Mouse (Mus musculus) heart, embryonic 16.5 days (tissue): ENCODE measurements around the gene Llph. TPM values are rescaled to one million over a fixed set of nuclear protein-coding genes. Genes with fewer than 3 reads are reported as not detected.

ENCODE experiments used
- ATAC-seq: fragments of 200-750 bp; cut with Nextera tagmentation; replicated peaks from 2 replicates; pipeline ENCODE4 v1.8.0; 2017; ENCODE audit warnings: moderate number of reproducible peaks; ENCODE audit not compliant: insufficient read depth, low FRiP score; ENCODE audit errors: extremely low read depth
- H3K27ac ChIP-seq: fragments of 300-500 bp; sonication (generic); 2 replicates; pipeline ENCODE4 v1.5.1; 2014; ENCODE audit warnings: mild to moderate bottlenecking, low read length, control low read depth, moderate library complexity
- H3K27me3 ChIP-seq: fragments of 300-500 bp; sonication (generic); 2 replicates; pipeline ENCODE4 v1.6.1; 2014; ENCODE audit warnings: low read length, mixed read lengths; ENCODE audit not compliant: control insufficient read depth, insufficient read depth
- H3K36me3 ChIP-seq: fragments of 300-500 bp; sonication (generic); 2 replicates; pipeline ENCODE4 v1.6.1; 2014; ENCODE audit not compliant: control insufficient read depth, insufficient read depth
- H3K4me1 ChIP-seq: fragments of 300-500 bp; sonication (generic); 2 replicates; pipeline ENCODE4 v1.6.1; 2014; ENCODE audit warnings: low read length, mixed read lengths; ENCODE audit not compliant: control insufficient read depth, insufficient read depth
- H3K4me2 ChIP-seq: fragments of 300-500 bp; sonication (generic); 2 replicates; pipeline ENCODE4 v1.6.1; 2014; ENCODE audit warnings: low read depth, mild to moderate bottlenecking, control low read depth, low read length
- H3K4me3 ChIP-seq: fragments of 300-500 bp; sonication (generic); 2 replicates; pipeline ENCODE4 v1.5.1; 2014; ENCODE audit warnings: mild to moderate bottlenecking, control low read depth, low read length
- H3K9ac ChIP-seq: fragments of 300-500 bp; sonication (generic); 2 replicates; pipeline ENCODE4 v1.6.1; 2014; ENCODE audit warnings: low read length, control low read depth
- H3K9me3 ChIP-seq: fragments of 300-500 bp; sonication (generic); replicated peaks from 2 replicates; pipeline ENCODE4 v1.6.1; 2016; ENCODE audit warnings: low read length; ENCODE audit not compliant: control insufficient read depth
- WGBS: fragments of 180-500 bp; shearing (Covaris S2); extraction: QIAGEN DNeasy Blood & Tissue Kit; methylation state at CpG from one replicate; pipeline ENCODE4 v1.1.7; 2014; 5-methylcytosine and 5-hydroxymethylcytosine counted together
- polyA plus RNA-seq: library from polyadenylated mRNA; unstranded; fragments of >200 nt; fragmentation: Nextera tagmentation; extraction: Ambion mirVana; gene quantifications from 2 replicates; pipeline ENCODE4 v1.2.1, GENCODE M21; 2015

The Llph gene
- polyA plus RNA-seq, 1 experiment from 2014 or later, result 25.5 TPM

GRCm38 (mm10) chr10:120281700-120282099, 54.8 kb downstream of the Llph start:
- H3K9me3 ChIP-seq, result no peaks in the 10 kb centered on the region
- no peak overlapping the region for H3K4me2 ChIP-seq
- H3K27me3 ChIP-seq, result peaks cover 12% of the 10 kb centered on the region
- WGBS, result 83% methylated on average over 5 of the region's 5 CpGs
- ATAC-seq, result no peak
- no peak overlapping the region for H3K4me3 ChIP-seq
- no peak overlapping the region for H3K27ac ChIP-seq
- no peak overlapping the region for H3K9ac ChIP-seq
- no peaks in the 10 kb centered on the region for H3K36me3 ChIP-seq
- H3K4me1 ChIP-seq, result peaks cover 10% of the 10 kb centered on the region; the same call in 1 of the 2 replicates

Other genes with a start within 250 kb of the Llph start
- gene Helb, start 114.1 kb upstream of the Llph start, polyA plus RNA-seq, result 7.2 and 9.1 TPM in 2 replicates
- 119 and 120 TPM in 2 replicates for gene Tmbim4, start 25.5 kb upstream of the Llph start, polyA plus RNA-seq
- 0.76 and 0.91 TPM in 2 replicates for gene Irak3, start 24.9 kb upstream of the Llph start, polyA plus RNA-seq
- gene Hmga2, start 249.4 kb downstream of the Llph start, polyA plus RNA-seq, result 1.8 and 2.2 TPM in 2 replicates